Mouse (Mus musculus) adrenal gland, postnatal 25 days (tissue): ENCODE data around the gene Mptx1. TPM values are rescaled to one million over a fixed set of nuclear protein-coding genes. Genes with fewer than 3 reads are reported as not detected.
"Not testable (repeated sequence)": the region's sequence is repeated elsewhere in the genome, so short reads cannot be mapped to it uniquely, and the experiment has no call there.

Source experiments
- DNase-seq: peaks from one replicate; pipeline ENCODE4 v3.0.0; 2021; ENCODE audit warnings: mixed read lengths
- long read RNA-seq: library from polyadenylated mRNA; stranded (forward); transcript quantifications from one replicate; pipeline ENCODE4 v2.0.0, GENCODE M21; 2021
- total RNA-seq: library from RNA; stranded (reverse); gene quantifications from 2 replicates; pipeline ENCODE4 v1.2.3, GENCODE M21; 2021

Mptx1 gene
- not detected in 2 replicates for total RNA-seq
- long read RNA-seq, result 0 reads

- no peak for DNase-seq
Observed at GRCm38 (mm10) chr1:174330218-174330617, at the start of gene Mptx1. Gene Mptx1 (plus strand): TSS chr1:174330518.

- DNase-seq, result no peak
Observed at GRCm38 (mm10) chr1:174303162-174303561, 27.2 kb upstream of the Mptx1 start.

GRCm38 (mm10) chr1:174317308-174317707, 13.0 kb upstream of the Mptx1 start:
- no peak for DNase-seq

- not testable (repeated sequence) for DNase-seq
Observed at GRCm38 (mm10) chr1:174353636-174354035, 23.3 kb downstream of the Mptx1 start.

- no peak for DNase-seq
Observed at GRCm38 (mm10) chr1:174354640-174355039, 24.3 kb downstream of the Mptx1 start.

- DNase-seq, result no peak
Observed at GRCm38 (mm10) chr1:174364882-174365451, 34.6 kb downstream of the Mptx1 start, which contains the start of gene Olfr417. Gene Olfr417 (plus strand): TSS chr1:174365122.

GRCm38 (mm10) chr1:174373799-174374198, 43.5 kb downstream of the Mptx1 start:
- no peak for DNase-seq

Other genes starting within 250 kb of the Mptx1 start
- not detected in 2 replicates for gene Olfr429, start 246.2 kb upstream of the Mptx1 start, total RNA-seq
- gene Olfr427, start 233.6 kb upstream of the Mptx1 start, total RNA-seq, result not detected in 2 replicates
- not detected in 2 replicates for gene Olfr231, start 209.4 kb upstream of the Mptx1 start, total RNA-seq
- not detected in 2 replicates for gene Olfr424, start 199.0 kb upstream of the Mptx1 start, total RNA-seq
- not detected in 2 replicates for gene Olfr420, start 174.9 kb upstream of the Mptx1 start, total RNA-seq
- 0.97 and 1.4 TPM in 2 replicates for gene Spta1, start 157.7 kb upstream of the Mptx1 start, total RNA-seq
- not detected in 2 replicates for gene Olfr419, start 78.5 kb upstream of the Mptx1 start, total RNA-seq
- gene Olfr417, start 34.6 kb downstream of the Mptx1 start, total RNA-seq, result not detected in 2 replicates
- not detected in 2 replicates for gene Olfr248, start 60.5 kb downstream of the Mptx1 start, total RNA-seq
- gene Olfr414, start 93.5 kb downstream of the Mptx1 start, total RNA-seq, result not detected in 2 replicates
- gene Olfr220, start 111.6 kb downstream of the Mptx1 start, total RNA-seq, result not detected in 2 replicates
- gene Fmn2, start 171.3 kb downstream of the Mptx1 start, total RNA-seq, result 3.4 and 5.0 TPM in 2 replicates